Mouse (Mus musculus) gastrocnemius, adult 2 months (tissue): ENCODE measurements around the gene Gm47995. TPM values are rescaled to one million over a fixed set of nuclear protein-coding genes. Genes with fewer than 3 reads are reported as not detected.
"Not testable (repeated sequence)": the region's sequence is repeated elsewhere in the genome, so short reads cannot be mapped to it uniquely, and the experiment has no call there.

Experiments used
- DNase-seq: peaks from one replicate; pipeline ENCODE4 v3.0.0; 2022
- H3K27ac ChIP-seq: fragments of 200-600 bp; 2 replicates; pipeline ENCODE4 v1.8.1; 2022; ENCODE audit warnings: mild to moderate bottlenecking
- H3K4me3 ChIP-seq: fragments of 200-600 bp; 2 replicates; pipeline ENCODE4 v1.8.1; 2022; ENCODE audit warnings: mild to moderate bottlenecking, moderate library complexity
- CTCF ChIP-seq: fragments of 200-600 bp; IDR thresholded peaks from 2 replicates; pipeline ENCODE4 v1.8.1; 2022; ENCODE audit warnings: antibody characterized with exemption, mild to moderate bottlenecking, moderate library complexity
- intact Hi-C: fragments of 180-260 bp; cut with DNase I; formaldehyde crosslinking; loops from one replicate; pipeline ENCODE4 v1.15.1; 2025
- total RNA-seq, 2 experiments: library from RNA; stranded (reverse); gene quantifications; 2 replicates each; pipeline ENCODE4 v1.2.3; 2021

Gene Gm47995
- total RNA-seq, 2 experiments from 2014 or later, result not detected

GRCm38 (mm10) chr1:151171572-151172461, 26.4 kb upstream of the Gm47995 start:
- intact Hi-C loops, result no loop called here
- DNase-seq, result peak; percentile 45
- peak overlapping the region; percentile 79 for H3K27ac ChIP-seq
- H3K4me3 ChIP-seq, result no peak overlapping the region
- no peak for TF ChIP-seq CTCF

- intact Hi-C loops, result no loop called here
- H3K4me3 ChIP-seq, result peak overlapping the region; percentile 12
- TF ChIP-seq CTCF, result no peak
- DNase-seq, result no peak
- H3K27ac ChIP-seq, result 0 out of 2 replicates have a peak overlapping the region, but pooled peaks have one; percentile 29
Measured at GRCm38 (mm10) chr1:151177030-151177936, 21.0 kb upstream of the Gm47995 start.

- H3K27ac ChIP-seq, result 0 out of 2 replicates have a peak overlapping the region, but pooled peaks have one; percentile 29
- intact Hi-C loops, result no loop called here
- peak overlapping the region; percentile 12 for H3K4me3 ChIP-seq
- DNase-seq, result no peak
- no peak for TF ChIP-seq CTCF
Measured at GRCm38 (mm10) chr1:151177937-151178271, 20.3 kb upstream of the Gm47995 start.

- no peak for TF ChIP-seq CTCF
- DNase-seq, result no peak
- no peak overlapping the region for H3K4me3 ChIP-seq
- intact Hi-C loops, result no loop called here
- no peak overlapping the region for H3K27ac ChIP-seq
Measured at GRCm38 (mm10) chr1:151178505-151179083, 19.7 kb upstream of the Gm47995 start.

- intact Hi-C loops, result no loop called here
- H3K27ac ChIP-seq, result no peak overlapping the region
- no peak for TF ChIP-seq CTCF
- DNase-seq, result no peak
- no peak overlapping the region for H3K4me3 ChIP-seq
Measured at GRCm38 (mm10) chr1:151180167-151180566, 18.1 kb upstream of the Gm47995 start.

- DNase-seq, H3K4me3 ChIP-seq, H3K27ac ChIP-seq, intact Hi-C loops: not testable (repeated sequence)
Measured at GRCm38 (mm10) chr1:151182266-151182665, 16.0 kb upstream of the Gm47995 start, which contains the start of gene Gm47985. Gene Gm47985 (plus strand): TSS chr1:151182537.

GRCm38 (mm10) chr1:151186186-151186585, 12.1 kb upstream of the Gm47995 start:
- DNase-seq, intact Hi-C loops: not testable (repeated sequence)

GRCm38 (mm10) chr1:151186879-151187424, 11.3 kb upstream of the Gm47995 start:
- intact Hi-C loops, DNase-seq, H3K27ac ChIP-seq, H3K4me3 ChIP-seq: not testable (repeated sequence)

More at GRCm38 (mm10) chr1:151186186-151186585, 12.1 kb upstream of the Gm47995 start:
- H3K4me3 ChIP-seq, H3K27ac ChIP-seq: not testable (repeated sequence)

- no peak overlapping the region for H3K27ac ChIP-seq
- intact Hi-C loops, result no loop called here
- no peak for DNase-seq
- no peak for TF ChIP-seq CTCF
- no peak overlapping the region for H3K4me3 ChIP-seq
Measured at GRCm38 (mm10) chr1:151188469-151188868, 9.8 kb upstream of the Gm47995 start.

- intact Hi-C loops, DNase-seq, H3K27ac ChIP-seq, H3K4me3 ChIP-seq: not testable (repeated sequence)
Measured at GRCm38 (mm10) chr1:151192075-151192474, 6.2 kb upstream of the Gm47995 start, which contains the start of gene Gm8947. Gene Gm8947 (plus strand): TSS chr1:151192376.

- DNase-seq, H3K4me3 ChIP-seq, intact Hi-C loops, H3K27ac ChIP-seq: not testable (repeated sequence)
Measured at GRCm38 (mm10) chr1:151192739-151193138, 5.5 kb upstream of the Gm47995 start.

GRCm38 (mm10) chr1:151195986-151196385, 2.3 kb upstream of the Gm47995 start:
- intact Hi-C loops, DNase-seq, H3K4me3 ChIP-seq, H3K27ac ChIP-seq: not testable (repeated sequence)

GRCm38 (mm10) chr1:151196690-151197089, 1.6 kb upstream of the Gm47995 start:
- intact Hi-C loops, H3K27ac ChIP-seq, H3K4me3 ChIP-seq, DNase-seq: not testable (repeated sequence)

GRCm38 (mm10) chr1:151200620-151201019, 2.4 kb downstream of the Gm47995 start:
- H3K4me3 ChIP-seq, DNase-seq, intact Hi-C loops, H3K27ac ChIP-seq: not testable (repeated sequence)

- intact Hi-C loops, DNase-seq, H3K4me3 ChIP-seq, H3K27ac ChIP-seq: not testable (repeated sequence)
Measured at GRCm38 (mm10) chr1:151202771-151203170, 4.5 kb downstream of the Gm47995 start.

GRCm38 (mm10) chr1:151203818-151204217, 5.6 kb downstream of the Gm47995 start, which contains the start of gene 3110040M04Rik:
Gene 3110040M04Rik (plus strand): TSS chr1:151204121.
- H3K4me3 ChIP-seq, H3K27ac ChIP-seq, DNase-seq, intact Hi-C loops: not testable (repeated sequence)

- intact Hi-C loops, H3K4me3 ChIP-seq, DNase-seq, H3K27ac ChIP-seq: not testable (repeated sequence)
Measured at GRCm38 (mm10) chr1:151208493-151208892, 10.2 kb downstream of the Gm47995 start.
